Mouse (Mus musculus) limb, embryonic 13.5 days (tissue): ENCODE results near the gene Ccr9. TPM values are rescaled to one million over a fixed set of nuclear protein-coding genes. Genes with fewer than 3 reads are reported as not detected.
A peak's percentile ranks its signal among the peaks of the same experiment; 100 is the strongest.
"Not testable (repeated sequence)": the region's sequence is repeated elsewhere in the genome, so short reads cannot be mapped to it uniquely, and the experiment has no call there.

ENCODE experiments used
- ATAC-seq: fragments of 200-750 bp; cut with Nextera tagmentation; 2 replicates; pipeline ENCODE4 v1.8.0; 2017; ENCODE audit warnings: low read depth, moderate number of reproducible peaks, moderate TSS enrichment; ENCODE audit not compliant: low FRiP score
- H3K27ac ChIP-seq: fragments of 300-500 bp; sonication (generic); 2 replicates; pipeline ENCODE4 v1.5.1; 2015; ENCODE audit warnings: inconsistent platforms, mild to moderate bottlenecking, moderate library complexity
- H3K27me3 ChIP-seq: fragments of 300-500 bp; sonication (generic); 2 replicates; pipeline ENCODE4 v1.6.1; 2015; ENCODE audit warnings: mild to moderate bottlenecking, inconsistent platforms
- H3K36me3 ChIP-seq: fragments of 300-500 bp; sonication (generic); 2 replicates; pipeline ENCODE4 v1.6.1; 2015; ENCODE audit warnings: inconsistent platforms, mild to moderate bottlenecking, moderate library complexity
- H3K4me1 ChIP-seq: fragments of 300-500 bp; sonication (generic); 2 replicates; pipeline ENCODE4 v1.6.1; 2015; ENCODE audit warnings: inconsistent platforms
- H3K4me2 ChIP-seq: fragments of 300-500 bp; sonication (generic); replicated peaks from 2 replicates; pipeline ENCODE4 v1.6.1; 2015; ENCODE audit warnings: inconsistent platforms, mild to moderate bottlenecking, moderate library complexity
- H3K4me3 ChIP-seq: fragments of 300-500 bp; sonication (generic); 2 replicates; pipeline ENCODE4 v1.5.1; 2015; ENCODE audit warnings: moderate library complexity, mild to moderate bottlenecking, inconsistent platforms
- H3K9ac ChIP-seq: fragments of 300-500 bp; sonication (generic); 2 replicates; pipeline ENCODE4 v1.6.1; 2015; ENCODE audit warnings: mild to moderate bottlenecking, inconsistent platforms
- H3K9me3 ChIP-seq: fragments of 300-500 bp; sonication (generic); 2 replicates; pipeline ENCODE4 v1.6.1; 2016; ENCODE audit warnings: inconsistent platforms
- WGBS: fragments of 180-500 bp; shearing (Covaris S2); methylation state at CpG from one replicate; pipeline ENCODE4 v1.1.7; 2015; 5-methylcytosine and 5-hydroxymethylcytosine counted together
- polyA plus RNA-seq: library from polyadenylated mRNA; unstranded; fragments of >200 nt; fragmentation: Nextera tagmentation; extraction: Ambion mirVana; gene quantifications from 2 replicates; pipeline ENCODE4 v1.2.1, GENCODE M21; 2015

Ccr9 gene
- polyA plus RNA-seq, 1 experiment from 2014 or later: 0.10 TPM

DNA sequence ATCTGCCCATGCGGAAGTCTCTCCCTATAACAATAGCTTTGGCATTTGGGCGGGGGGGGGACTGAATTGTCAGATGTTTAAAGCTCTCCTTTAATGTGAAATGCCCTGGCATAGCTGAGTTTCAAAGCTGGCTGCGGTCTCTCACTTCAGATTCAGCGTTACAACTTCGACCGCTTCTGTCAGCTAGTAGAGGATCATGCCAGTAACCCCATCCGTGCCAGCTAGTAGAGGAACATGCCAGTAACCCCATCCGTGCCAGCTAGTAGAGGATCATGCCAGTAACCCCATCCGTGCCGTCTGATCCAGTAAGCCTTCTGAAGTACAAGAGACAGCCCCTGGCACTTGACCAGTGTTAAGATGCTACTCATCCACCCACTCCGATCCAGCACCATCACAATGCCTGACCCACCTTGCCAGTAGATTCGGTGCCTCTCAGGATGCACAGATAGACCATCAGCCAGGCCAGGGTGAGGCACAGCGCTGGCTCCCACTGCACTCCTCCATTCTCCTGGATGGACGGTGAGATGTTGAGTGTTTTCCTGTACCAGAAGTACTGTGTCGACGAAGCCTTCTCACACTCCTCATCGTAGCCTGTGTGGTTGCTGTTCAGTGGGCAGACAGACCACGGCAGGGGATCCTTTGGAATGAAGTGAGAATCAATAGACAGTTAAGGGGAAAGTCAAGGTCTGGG, 18.1 kb upstream of the Ccr9 start:
- ATAC-seq, H3K36me3 ChIP-seq, H3K9ac ChIP-seq, H3K4me2 ChIP-seq, H3K4me3 ChIP-seq, H3K4me1 ChIP-seq, H3K27me3 ChIP-seq, H3K27ac ChIP-seq, H3K9me3 ChIP-seq: not testable (repeated sequence)
- 88% methylated on average over 18 of the region's 18 CpGs for WGBS

DNA sequence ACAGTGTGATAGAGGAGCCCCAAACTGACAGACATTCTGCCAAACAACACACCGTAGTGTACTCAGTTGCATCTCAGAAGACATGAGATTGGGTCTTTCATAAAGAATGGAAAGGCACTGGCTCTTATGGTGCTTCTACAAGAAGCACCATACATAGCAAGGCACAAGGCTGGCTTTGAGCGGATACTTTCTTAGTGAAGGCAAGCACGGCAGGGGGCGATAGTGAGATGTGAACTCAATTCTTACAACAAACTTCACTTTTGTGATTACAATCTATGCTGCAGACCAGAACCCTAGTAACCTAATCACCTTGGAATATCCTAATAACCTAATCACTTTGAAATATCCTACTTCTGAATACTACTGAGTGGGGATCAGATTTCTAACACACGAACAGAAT, 12.6 kb upstream of the Ccr9 start:
- H3K27ac ChIP-seq: no peak overlapping the region
- no peaks in the 10 kb centered on the region for H3K4me1 ChIP-seq
- H3K27me3 ChIP-seq: no peaks in the 10 kb centered on the region
- H3K36me3 ChIP-seq: no peaks in the 10 kb centered on the region
- no peak overlapping the region for H3K4me2 ChIP-seq
- no peak overlapping the region for H3K9ac ChIP-seq
- H3K9me3 ChIP-seq: no peaks in the 10 kb centered on the region; the same call in 1 of the 2 replicates
- ATAC-seq: no peak
- no peak overlapping the region for H3K4me3 ChIP-seq
- WGBS: 54% methylated on average over 5 of the region's 5 CpGs

DNA sequence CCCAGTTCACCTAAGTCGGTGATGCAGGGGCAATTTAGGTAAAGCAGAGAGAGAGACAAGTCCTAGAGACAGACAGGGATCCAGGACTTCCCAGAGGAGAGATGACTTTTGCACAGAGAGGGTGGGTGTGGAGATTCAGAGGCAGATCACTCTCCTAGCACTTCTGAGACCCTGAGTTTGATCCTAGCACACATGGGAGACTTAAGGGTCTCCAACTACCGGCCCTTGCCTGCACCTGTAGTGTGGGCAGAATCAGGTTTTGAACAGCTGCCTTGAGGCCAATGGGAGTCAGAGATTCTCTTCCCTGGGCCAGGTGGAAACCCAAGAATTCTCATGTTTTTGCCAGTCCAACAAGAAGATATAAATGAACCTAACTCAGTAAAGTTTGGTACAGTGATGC, 959 bp downstream of the Ccr9 start:
- ATAC-seq: no peak
- H3K27me3 ChIP-seq: peaks cover 87% of the 10 kb centered on the region
- WGBS: 11% methylated on average over 2 of the region's 2 CpGs
- H3K9ac ChIP-seq: no peak overlapping the region
- peaks cover 11% of the 10 kb centered on the region for H3K4me1 ChIP-seq
- peak overlapping the region; percentile 73 for H3K4me2 ChIP-seq
- H3K36me3 ChIP-seq: no peaks in the 10 kb centered on the region
- peak overlapping the region; percentile 45 for H3K4me3 ChIP-seq
- no peaks in the 10 kb centered on the region for H3K9me3 ChIP-seq
- no peak overlapping the region for H3K27ac ChIP-seq

DNA sequence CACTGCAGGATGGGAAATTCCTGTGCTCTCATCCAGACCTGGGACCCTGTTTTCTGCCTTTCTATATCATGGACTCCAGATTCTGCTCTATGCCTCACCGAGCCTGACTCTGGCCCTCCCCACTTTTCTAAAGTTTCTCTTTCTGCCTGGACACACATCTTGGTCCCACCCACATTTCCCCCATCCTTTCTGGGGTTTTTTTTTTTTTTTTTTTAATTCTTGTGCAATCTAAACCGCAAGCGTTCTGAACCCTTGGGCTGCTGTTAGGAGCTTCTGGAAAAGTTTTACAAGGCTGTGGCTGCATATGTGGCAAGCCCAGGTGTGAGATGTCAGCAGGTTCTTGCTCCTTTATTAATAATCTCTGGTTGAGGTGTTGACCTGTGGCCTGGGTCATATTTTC, 5.5 kb downstream of the Ccr9 start:
- H3K4me2 ChIP-seq: no peak overlapping the region
- H3K9ac ChIP-seq: no peak overlapping the region
- no peak for ATAC-seq
- peaks cover 43% of the 10 kb centered on the region for H3K27me3 ChIP-seq
- H3K36me3 ChIP-seq: no peaks in the 10 kb centered on the region
- 37% methylated on average over 3 of the region's 3 CpGs for WGBS
- H3K9me3 ChIP-seq: no peaks in the 10 kb centered on the region
- H3K4me1 ChIP-seq: peaks cover 2% of the 10 kb centered on the region
- no peak overlapping the region for H3K4me3 ChIP-seq
- no peak overlapping the region for H3K27ac ChIP-seq

DNA sequence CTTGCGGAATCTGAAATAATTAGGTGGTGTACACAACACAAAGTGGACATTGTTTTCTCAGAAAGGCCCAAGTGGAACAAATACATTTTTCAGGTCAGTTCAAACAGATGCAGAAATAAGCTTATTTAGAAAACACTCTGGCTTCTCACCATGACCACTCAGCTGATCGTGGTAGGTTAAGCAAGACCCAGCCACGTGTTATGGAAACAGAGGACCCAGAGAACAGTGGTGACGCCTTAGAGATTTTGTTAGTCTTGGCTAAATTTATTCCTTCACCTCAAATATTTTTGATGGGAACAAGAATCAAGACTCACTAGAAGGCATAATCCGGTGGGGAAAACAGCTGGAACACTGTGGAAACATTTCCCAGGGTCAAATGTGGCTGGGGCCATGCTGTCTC, 8.0 kb downstream of the Ccr9 start:
- Histone ChIP-seq H3K27ac (no peak overlapping the region), H3K4me1 (no peaks in the 10 kb centered on the region), H3K27me3 (peaks cover 20% of the 10 kb centered on the region), H3K4me2 (no peak overlapping the region), H3K9me3 (no peaks in the 10 kb centered on the region), H3K9ac (no peak overlapping the region), H3K36me3 (no peaks in the 10 kb centered on the region), H3K4me3 (no peak overlapping the region)
- no peak for ATAC-seq
- WGBS: 77% methylated on average over 5 of the region's 5 CpGs

DNA sequence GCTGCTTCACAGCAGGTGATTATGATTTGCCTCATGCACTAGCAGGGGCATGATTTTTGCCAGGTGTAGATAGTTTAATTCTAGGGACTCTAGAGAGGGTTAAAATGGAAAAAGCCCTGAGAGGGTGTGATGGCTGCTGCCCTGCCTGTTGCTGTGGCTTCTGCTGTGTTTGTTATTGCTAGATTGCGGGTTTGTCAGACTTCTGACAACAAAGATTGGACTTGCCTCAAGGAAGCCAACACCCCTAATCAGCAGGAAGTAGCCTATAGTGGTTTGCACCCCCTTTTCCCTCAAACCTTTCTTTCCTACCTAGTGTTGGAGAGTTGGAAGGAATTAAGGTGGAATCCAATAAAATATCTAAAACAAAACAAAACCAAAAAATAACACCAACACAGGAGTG, 10.0 kb downstream of the Ccr9 start:
- Histone ChIP-seq H3K27ac (no peak overlapping the region), H3K4me2 (no peak overlapping the region), H3K4me1 (no peaks in the 10 kb centered on the region), H3K4me3 (no peak overlapping the region), H3K9ac (no peak overlapping the region), H3K36me3 (peaks cover 15% of the 10 kb centered on the region), H3K27me3 (peaks cover 2% of the 10 kb centered on the region; the same call in 1 of the 2 replicates), H3K9me3 (no peaks in the 10 kb centered on the region)
- WGBS: 56% methylated on average over 1 of the region's 1 CpGs
- ATAC-seq: no peak

DNA sequence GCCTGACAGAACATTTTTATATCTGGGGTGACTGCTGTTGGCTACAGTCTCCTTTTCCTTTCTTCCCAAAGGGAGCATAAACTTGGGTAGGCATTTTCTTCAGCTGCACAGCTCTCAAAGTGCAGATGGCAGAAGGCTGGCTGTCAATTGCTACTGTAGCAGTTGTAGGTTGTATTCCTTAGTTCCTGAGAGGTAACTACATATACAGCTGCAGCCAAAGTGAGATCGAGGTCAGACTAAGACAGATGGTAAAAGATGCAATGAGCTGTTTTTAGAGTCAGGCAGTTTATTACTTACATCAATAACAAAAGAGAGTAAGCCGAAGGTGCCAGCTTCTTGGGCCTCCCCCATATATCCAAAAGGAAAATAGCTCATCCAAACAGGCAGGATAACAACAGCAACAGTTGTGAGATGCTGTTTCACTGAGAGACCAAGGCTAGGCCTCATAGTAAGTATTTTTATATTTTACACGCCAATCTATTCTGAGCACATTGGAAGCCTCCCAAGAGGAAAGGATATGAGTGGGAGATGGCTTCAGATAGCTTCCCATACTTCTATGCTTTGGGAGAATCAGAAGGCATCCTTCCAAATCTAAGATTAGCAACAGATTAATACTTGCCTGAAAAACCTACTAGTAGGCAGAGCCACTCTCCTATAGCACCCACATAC, 17.5 kb downstream of the Ccr9 start:
- Histone ChIP-seq H3K4me3 (no peak overlapping the region), H3K9me3 (no peaks in the 10 kb centered on the region), H3K27ac (no peak overlapping the region), H3K4me2 (no peak overlapping the region), H3K36me3 (peaks cover 45% of the 10 kb centered on the region), H3K27me3 (no peaks in the 10 kb centered on the region), H3K4me1 (no peaks in the 10 kb centered on the region), H3K9ac (no peak overlapping the region)
- no peak for ATAC-seq
- WGBS: 88% methylated on average over 3 of the region's 3 CpGs

DNA sequence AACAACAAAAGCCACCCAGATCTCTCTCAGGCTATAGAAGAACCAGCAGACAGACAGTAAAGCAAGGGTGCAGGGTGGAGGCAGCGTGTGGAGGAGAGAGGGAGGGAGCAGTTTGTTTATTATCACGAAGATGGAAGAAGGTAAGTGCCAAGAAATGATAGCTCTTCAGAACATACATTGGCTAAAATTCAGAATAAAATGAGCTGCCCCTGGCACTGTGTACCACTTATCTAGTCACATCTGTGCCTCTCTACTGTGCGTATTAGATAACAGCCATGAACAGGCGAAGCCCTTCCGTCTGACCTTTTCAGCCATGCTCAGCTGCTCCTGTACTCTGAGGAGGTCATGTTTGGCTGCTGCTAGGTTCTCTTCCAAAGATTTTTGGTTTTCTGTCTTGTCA, 23.6 kb downstream of the Ccr9 start:
- H3K4me2 ChIP-seq: no peak overlapping the region
- no peak overlapping the region for H3K9ac ChIP-seq
- H3K4me3 ChIP-seq: no peak overlapping the region
- no peaks in the 10 kb centered on the region for H3K27me3 ChIP-seq
- 94% methylated on average over 5 of the region's 5 CpGs for WGBS
- no peak for ATAC-seq
- no peaks in the 10 kb centered on the region for H3K9me3 ChIP-seq
- peaks cover 54% of the 10 kb centered on the region for H3K36me3 ChIP-seq
- H3K27ac ChIP-seq: no peak overlapping the region
- no peaks in the 10 kb centered on the region for H3K4me1 ChIP-seq

DNA sequence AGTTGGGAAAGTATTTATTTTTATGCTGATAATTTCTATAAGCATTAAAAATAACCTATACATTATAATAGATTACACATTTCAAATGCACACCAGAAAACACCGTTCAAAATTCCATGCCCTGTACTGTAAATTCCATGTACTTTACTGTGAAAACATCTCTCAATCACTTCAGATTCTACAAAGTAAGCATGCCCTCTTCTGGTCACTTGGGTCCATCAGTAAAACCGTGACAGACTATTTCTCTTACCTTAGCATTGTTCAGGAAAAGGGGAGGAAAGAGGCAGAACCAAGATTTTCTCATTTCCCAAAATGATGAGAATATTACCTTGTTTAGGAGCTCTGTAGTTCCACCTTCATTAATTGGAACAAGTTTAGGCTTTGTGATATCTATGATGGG, 31.0 kb downstream of the Ccr9 start:
- Histone ChIP-seq H3K27ac (no peak overlapping the region), H3K27me3 (no peaks in the 10 kb centered on the region)
- 54% methylated on average over 2 of the region's 2 CpGs for WGBS

DNA sequence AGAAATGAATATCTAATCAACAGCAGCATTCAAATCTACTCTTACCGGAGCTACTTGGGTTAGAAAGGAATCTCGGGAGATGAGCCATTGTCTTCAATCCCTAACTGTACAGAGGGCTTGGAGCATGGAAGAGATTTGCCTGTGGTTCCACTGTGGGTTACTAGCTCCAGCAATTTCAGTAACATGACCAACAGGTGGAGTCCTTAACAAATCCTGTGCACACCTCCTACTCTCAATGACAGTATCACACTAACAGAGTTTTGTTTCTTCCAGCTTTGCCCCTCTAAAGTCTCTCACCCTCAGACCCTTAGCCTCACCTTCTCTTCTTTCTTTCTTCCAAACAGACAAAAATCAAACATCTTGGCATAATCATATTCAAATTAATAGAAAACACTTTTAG, 34.9 kb downstream of the Ccr9 start:
- Histone ChIP-seq H3K4me3 (no peak overlapping the region), H3K4me2 (no peak overlapping the region), H3K9me3 (no peaks in the 10 kb centered on the region), H3K9ac (no peak overlapping the region), H3K27me3 (no peaks in the 10 kb centered on the region), H3K4me1 (peaks cover 6% of the 10 kb centered on the region), H3K27ac (no peak overlapping the region), H3K36me3 (peaks cover 27% of the 10 kb centered on the region)
- WGBS: 88% methylated on average over 2 of the region's 2 CpGs
- no peak for ATAC-seq

More for the DNA sequence above, 31.0 kb downstream of the Ccr9 start:
- peaks cover 45% of the 10 kb centered on the region for H3K36me3 ChIP-seq
- no peak overlapping the region for H3K4me3 ChIP-seq
- no peak overlapping the region for H3K9ac ChIP-seq
- no peaks in the 10 kb centered on the region for H3K4me1 ChIP-seq
- H3K4me2 ChIP-seq: no peak overlapping the region
- ATAC-seq: no peak
- H3K9me3 ChIP-seq: no peaks in the 10 kb centered on the region

DNA sequence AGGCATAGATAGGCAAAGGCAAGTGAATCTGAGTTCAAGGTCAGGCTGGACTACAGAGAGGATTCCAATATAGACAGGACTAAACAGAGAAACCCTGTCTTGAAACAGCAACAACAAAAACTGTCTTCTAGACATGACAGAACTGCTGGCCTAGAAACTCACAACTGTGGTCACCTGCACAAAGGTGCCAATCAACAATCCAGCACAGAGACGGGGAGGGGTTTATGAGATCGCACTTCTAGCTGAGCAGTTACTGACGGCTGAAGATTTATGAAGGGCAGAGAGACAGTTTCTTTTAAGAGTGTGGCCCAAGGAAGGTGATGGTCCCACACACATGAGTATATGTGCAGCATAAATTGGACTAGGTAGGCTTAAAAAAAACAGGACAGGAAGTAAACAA, 38.1 kb downstream of the Ccr9 start:
- Histone ChIP-seq H3K9me3 (no peaks in the 10 kb centered on the region), H3K9ac (peak overlapping the region; percentile 25; the same call in 1 of the 2 replicates), H3K4me1 (peaks cover 6% of the 10 kb centered on the region), H3K27me3 (no peaks in the 10 kb centered on the region), H3K27ac (no peak overlapping the region), H3K36me3 (peaks cover 8% of the 10 kb centered on the region), H3K4me3 (peak overlapping the region; percentile 94), H3K4me2 (peak overlapping the region; percentile 74)
- WGBS: 37% methylated on average over 3 of the region's 3 CpGs
- ATAC-seq: no peak

DNA sequence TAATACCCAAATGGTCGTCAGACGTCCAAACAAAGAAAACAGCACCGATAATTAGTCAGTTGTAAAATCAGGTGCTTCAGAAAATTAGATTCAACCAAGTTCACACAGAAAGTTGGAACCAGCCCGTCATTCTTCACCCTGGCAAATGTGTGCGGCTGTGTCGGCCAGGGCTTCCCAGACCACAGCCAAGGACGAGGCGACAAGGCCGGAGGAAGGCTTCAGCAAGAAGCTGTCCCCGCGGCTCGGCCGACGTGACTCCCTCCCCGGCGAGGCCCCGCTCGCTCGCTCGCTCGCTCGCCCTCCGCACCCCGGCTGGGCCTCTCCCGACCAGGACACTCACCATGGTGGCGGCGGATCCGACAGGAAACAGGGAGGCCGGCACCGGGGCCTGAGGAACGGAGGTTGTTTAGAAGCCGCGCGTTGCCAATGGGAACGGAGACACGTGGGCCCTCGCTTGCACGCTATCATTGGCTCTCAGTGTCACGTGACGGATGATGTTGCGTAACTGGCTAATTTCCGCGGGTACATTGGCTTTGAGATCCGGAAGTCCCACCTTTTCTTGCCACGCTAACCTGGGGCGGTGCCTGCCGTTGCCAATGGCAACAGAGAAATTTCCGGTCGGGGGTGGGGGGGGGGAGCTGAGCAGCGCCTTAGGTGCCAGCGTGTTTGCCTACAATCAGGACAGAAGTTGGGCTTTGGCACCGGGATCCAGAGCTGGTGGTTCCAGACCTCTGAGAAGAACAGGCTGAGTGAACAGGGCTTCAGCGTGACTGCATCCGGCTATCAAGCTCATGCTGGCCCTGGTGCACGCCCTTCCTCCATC, 39.2 kb downstream of the Ccr9 start, which contains the start of gene Lztfl1:
TSS of gene Lztfl1 (minus strand) at position 512 of the 823 bp plus-strand sequence.
- no peaks in the 10 kb centered on the region for H3K27me3 ChIP-seq
- H3K27ac ChIP-seq: peak within 1 kb of the TSS; percentile 70; the same call in 1 of the 2 replicates
- 0 out of 2 replicates have a peak, but pooled peaks cover under 1% of the 10 kb centered on the region for H3K36me3 ChIP-seq
- peak within 1 kb of the TSS; percentile 94 for H3K4me3 ChIP-seq
- under 1% methylated on average over 55 of the region's 55 CpGs for whole genome bisulfite sequencing
- H3K4me2 ChIP-seq: peak within 1 kb of the TSS; percentile 74
- peak within 1 kb of the TSS; percentile 91 for H3K9ac ChIP-seq
- no peaks in the 10 kb centered on the region for H3K9me3 ChIP-seq
- peaks cover 6% of the 10 kb centered on the region for H3K4me1 ChIP-seq
- peak; percentile 100 for ATAC-seq
